Mouse (Mus musculus) myocyte (in vitro differentiated cells): Measurements from ENCODE around the gene Smap1. TPM values are rescaled to one million over a fixed set of nuclear protein-coding genes. Genes with fewer than 3 reads are reported as not detected.

ENCODE experiments used
- H3K27me3 ChIP-seq: one replicate; pipeline ENCODE4 v1.6.1; 2011; ENCODE audit not compliant: control insufficient read depth, insufficient read depth, insufficient read length
- H3K36me3 ChIP-seq: one replicate; pipeline ENCODE4 v1.6.1; 2011; ENCODE audit not compliant: control insufficient read depth, insufficient read depth
- H3K4me2 ChIP-seq: one replicate; pipeline ENCODE4 v1.6.1; 2011; ENCODE audit warnings: low read depth, control low read depth
- H3K4me3 ChIP-seq: one replicate; pipeline ENCODE4 v1.5.1; 2011; ENCODE audit warnings: mild to moderate bottlenecking, control low read depth, moderate library complexity
- H3K79me2 ChIP-seq: one replicate; pipeline ENCODE4 v1.6.1; 2011; ENCODE audit not compliant: control insufficient read depth, insufficient read depth
- H3ac ChIP-seq: one replicate; pipeline ENCODE4 v1.6.1; 2011; ENCODE audit not compliant: control insufficient read depth, insufficient read length
- CEBPB ChIP-seq: IDR thresholded peaks from 2 replicates; pipeline ENCODE4 v1.6.1; 2011; ENCODE audit warnings: mild to moderate bottlenecking, moderate library complexity; ENCODE audit not compliant: poor library complexity, insufficient read depth, severe bottlenecking
- E2F4 ChIP-seq: IDR thresholded peaks from one replicate; pipeline ENCODE4 v1.6.1; 2011; ENCODE audit warnings: mild to moderate bottlenecking, control low read depth, moderate library complexity; ENCODE audit not compliant: insufficient read depth
- MAX ChIP-seq: IDR thresholded peaks from one replicate; pipeline ENCODE4 v1.6.1; 2011; ENCODE audit warnings: low read depth, mild to moderate bottlenecking, control low read depth
- MYOD1 ChIP-seq, 3 experiments: IDR thresholded peaks; one replicate each; pipeline ENCODE4 v1.6.1; 2011; ENCODE audit warnings: control low read depth in 2 of 3, low read depth in 2 of 3, mild to moderate bottlenecking in 2 of 3, moderate library complexity in 1 of 3; ENCODE audit not compliant: insufficient read length in 2 of 3, control insufficient read depth in 1 of 3
- MYOG ChIP-seq, 3 experiments: IDR thresholded peaks; one replicate each; pipeline ENCODE4 v1.6.1; 2011; ENCODE audit warnings: control low read depth in 2 of 3, low read depth in 2 of 3, mild to moderate bottlenecking in 2 of 3; ENCODE audit not compliant: insufficient read length in 2 of 3, control insufficient read depth in 1 of 3, insufficient read depth in 1 of 3
- POLR2A ChIP-seq: IDR thresholded peaks from one replicate; pipeline ENCODE4 v1.6.1; 2011; ENCODE audit warnings: low read depth, mild to moderate bottlenecking, control low read depth, moderate library complexity; ENCODE audit not compliant: insufficient read length
- POLR2AphosphoS2 ChIP-seq: IDR thresholded peaks from one replicate; pipeline ENCODE4 v1.6.1; 2011; ENCODE audit warnings: low read depth, control low read depth; ENCODE audit not compliant: insufficient read length
- REST ChIP-seq: IDR thresholded peaks from one replicate; pipeline ENCODE4 v1.6.1; 2011; ENCODE audit warnings: mild to moderate bottlenecking, control low read depth, moderate library complexity; ENCODE audit not compliant: insufficient read depth, insufficient read length
- SRF ChIP-seq: IDR thresholded peaks from one replicate; pipeline ENCODE4 v1.6.1; 2011; ENCODE audit warnings: low read depth; ENCODE audit not compliant: control insufficient read depth, insufficient read length
- TCF12 ChIP-seq: IDR thresholded peaks from one replicate; pipeline ENCODE4 v1.6.1; 2011; ENCODE audit warnings: mild to moderate bottlenecking, control low read depth; ENCODE audit not compliant: poor library complexity, insufficient read depth, severe bottlenecking
- TCF3 ChIP-seq: IDR thresholded peaks from one replicate; pipeline ENCODE4 v1.6.1; 2011; ENCODE audit warnings: low read depth, control low read depth; ENCODE audit not compliant: insufficient read length
- USF1 ChIP-seq: IDR thresholded peaks from one replicate; pipeline ENCODE4 v1.6.1; 2011; ENCODE audit warnings: low read depth, mild to moderate bottlenecking, control low read depth, moderate library complexity
- polyA plus RNA-seq: library from polyadenylated mRNA; unstranded; fragments of >200 nt; fragmentation: generic; extraction: Trizol; gene quantifications from one replicate; pipeline ENCODE4 v1.2.1, GENCODE M21; 2012; ENCODE audit warnings: missing spikeins

The Smap1 gene
- polyA plus RNA-seq, 1 experiment = 29.2 TPM

GRCm38 (mm10) chr1:23958668-23959414 lies 36.7 kb upstream of the Smap1 start:
- Histone ChIP-seq H3K27me3 (peaks cover 5% of the 10 kb centered on the region), H3K79me2 (no peaks in the 10 kb centered on the region), H3K4me3 (no peak overlapping the region), H3K4me2 (no peak overlapping the region), H3ac (no peak overlapping the region), H3K36me3 (no peaks in the 10 kb centered on the region)
- TF ChIP-seq CEBPB (no peak), SRF (no peak), USF1 (no peak), REST (no peak), POLR2AphosphoS2 (no peak), TCF3 (no peak), MAX (no peak), POLR2A (no peak), E2F4 (no peak), MYOD1 (IDR thresholded peaks at IDR 0.05; ENCODE audit: control insufficient read depth in 1 of 3, insufficient read length in 2 of 3, low read depth in 2 of 3) (no peak), TCF12 (no peak), MYOG (IDR thresholded peaks at IDR 0.05; ENCODE audit: control insufficient read depth in 1 of 3, insufficient read depth in 1 of 3, insufficient read length in 2 of 3, low read depth in 2 of 3) (no peak)

- no peak overlapping the region for H3ac ChIP-seq
- TF ChIP-seq MYOD1 (IDR thresholded peaks at IDR 0.05; ENCODE audit: control insufficient read depth in 1 of 3, insufficient read length in 2 of 3, low read depth in 2 of 3) (no peak), POLR2A (no peak), CEBPB (no peak), SRF (no peak), E2F4 (no peak), POLR2AphosphoS2 (no peak), REST (no peak), MAX (no peak)
- no peaks in the 10 kb centered on the region for H3K79me2 ChIP-seq
- H3K27me3 ChIP-seq = peaks cover 5% of the 10 kb centered on the region
- no peak overlapping the region for H3K4me3 ChIP-seq
- no peaks in the 10 kb centered on the region for H3K36me3 ChIP-seq
- no peak overlapping the region for H3K4me2 ChIP-seq
Measured at GRCm38 (mm10) chr1:23958101-23958500, 36.0 kb upstream of the Smap1 start.

- no peaks in the 10 kb centered on the region for H3K79me2 ChIP-seq
Measured at GRCm38 (mm10) chr1:23955539-23955938, 33.4 kb upstream of the Smap1 start.

GRCm38 (mm10) chr1:23953921-23954320 lies 31.8 kb upstream of the Smap1 start:
- H3K36me3 ChIP-seq = no peaks in the 10 kb centered on the region
- no peak overlapping the region for H3ac ChIP-seq
- H3K4me3 ChIP-seq = no peak overlapping the region
- TF ChIP-seq E2F4 = no peak
- TF ChIP-seq USF1 = no peak
- TF ChIP-seq MYOD1 (IDR thresholded peaks at IDR 0.05; ENCODE audit: control insufficient read depth in 1 of 3, insufficient read length in 2 of 3, low read depth in 2 of 3) = no peak
- no peak for TF ChIP-seq MAX
- TF ChIP-seq CEBPB = no peak
- TF ChIP-seq POLR2A = no peak
- no peak for TF ChIP-seq SRF
- no peak for TF ChIP-seq TCF3
- no peak for TF ChIP-seq TCF12
- TF ChIP-seq POLR2AphosphoS2 = no peak
- TF ChIP-seq REST = no peak
- TF ChIP-seq MYOG (IDR thresholded peaks at IDR 0.05; ENCODE audit: control insufficient read depth in 1 of 3, insufficient read depth in 1 of 3, insufficient read length in 2 of 3, low read depth in 2 of 3) = no peak
- H3K79me2 ChIP-seq = no peaks in the 10 kb centered on the region
- no peak overlapping the region for H3K4me2 ChIP-seq
- no peaks in the 10 kb centered on the region for H3K27me3 ChIP-seq

More at GRCm38 (mm10) chr1:23955539-23955938, 33.4 kb upstream of the Smap1 start:
- no peaks in the 10 kb centered on the region for H3K36me3 ChIP-seq
- peaks cover 5% of the 10 kb centered on the region for H3K27me3 ChIP-seq
- no peak overlapping the region for H3ac ChIP-seq
- H3K4me3 ChIP-seq = no peak overlapping the region
- no peak overlapping the region for H3K4me2 ChIP-seq
- no peak for TF ChIP-seq MAX
- no peak for TF ChIP-seq SRF
- TF ChIP-seq MYOD1 (IDR thresholded peaks at IDR 0.05; ENCODE audit: control insufficient read depth in 1 of 3, insufficient read length in 2 of 3, low read depth in 2 of 3) = no peak
- no peak for TF ChIP-seq POLR2A
- TF ChIP-seq TCF3 = no peak
- TF ChIP-seq REST = no peak
- TF ChIP-seq MYOG (IDR thresholded peaks at IDR 0.05; ENCODE audit: control insufficient read depth in 1 of 3, insufficient read depth in 1 of 3, insufficient read length in 2 of 3, low read depth in 2 of 3) = no peak
- TF ChIP-seq TCF12 = no peak
- no peak for TF ChIP-seq CEBPB
- TF ChIP-seq USF1 = no peak
- no peak for TF ChIP-seq POLR2AphosphoS2
- TF ChIP-seq E2F4 = no peak
